Mouse (Mus musculus) kidney, postnatal 0 days (tissue): Measurements from ENCODE around the gene Tomt. TPM values are rescaled to one million over a fixed set of nuclear protein-coding genes. Genes with fewer than 3 reads are reported as not detected.
A peak's percentile ranks its signal among the peaks of the same experiment; 100 is the strongest.

Source experiments
- ATAC-seq: fragments of 200-750 bp; cut with Nextera tagmentation; replicated peaks from 2 replicates; pipeline ENCODE4 v1.8.0; 2017; ENCODE audit warnings: low read depth, moderate number of reproducible peaks, moderate TSS enrichment, moderate library complexity; ENCODE audit not compliant: low FRiP score
- DNase-seq: peaks from one replicate; pipeline ENCODE4 v3.0.0-alpha.2; 2016; ENCODE audit warnings: low spot score
- H3K27ac ChIP-seq: fragments of 300-500 bp; sonication (generic); 2 replicates; pipeline ENCODE4 v1.5.1; 2014; ENCODE audit warnings: mild to moderate bottlenecking
- H3K27me3 ChIP-seq: fragments of 300-500 bp; sonication (generic); 2 replicates; pipeline ENCODE4 v1.6.1; 2014; ENCODE audit warnings: low read length, mixed read lengths; ENCODE audit not compliant: insufficient read depth
- H3K36me3 ChIP-seq: fragments of 300-500 bp; sonication (generic); 2 replicates; pipeline ENCODE4 v1.6.1; 2014; ENCODE audit warnings: low read length, mixed read lengths; ENCODE audit not compliant: insufficient read depth
- H3K4me1 ChIP-seq: fragments of 300-500 bp; sonication (generic); replicated peaks from 2 replicates; pipeline ENCODE4 v1.6.1; 2014; ENCODE audit warnings: antibody characterized with exemption, low read length, mixed read lengths; ENCODE audit not compliant: insufficient read depth
- H3K4me2 ChIP-seq: fragments of 300-500 bp; sonication (generic); 2 replicates; pipeline ENCODE4 v1.6.1; 2014; ENCODE audit warnings: mild to moderate bottlenecking, low read length, moderate library complexity, mixed read lengths
- H3K4me3 ChIP-seq: fragments of 300-500 bp; sonication (generic); replicated peaks from 2 replicates; pipeline ENCODE4 v1.5.1; 2014; ENCODE audit warnings: low read depth, low read length
- H3K9ac ChIP-seq: fragments of 300-500 bp; sonication (generic); 2 replicates; pipeline ENCODE4 v1.6.1; 2014; ENCODE audit warnings: low read depth, low read length
- H3K9me3 ChIP-seq: fragments of 300-500 bp; sonication (generic); replicated peaks from 2 replicates; pipeline ENCODE4 v1.6.1; 2016; ENCODE audit warnings: low read length, inconsistent platforms, mixed read lengths
- CTCF ChIP-seq: IDR thresholded peaks from 2 replicates; pipeline ENCODE4 v1.5.1; 2016; ENCODE audit warnings: antibody characterized with exemption, low read depth, mild to moderate bottlenecking, moderate library complexity
- WGBS: fragments of 180-500 bp; shearing (Covaris S2); extraction: QIAGEN DNeasy Blood & Tissue Kit; methylation state at CpG from one replicate; pipeline ENCODE4 v1.1.7; 2014; 5-methylcytosine and 5-hydroxymethylcytosine counted together
- polyA plus RNA-seq: library from polyadenylated mRNA; unstranded; fragments of >200 nt; fragmentation: Nextera tagmentation; extraction: Ambion mirVana; gene quantifications from 2 replicates; pipeline ENCODE4 v1.2.1, GENCODE M21; 2015

The Tomt gene
- polyA plus RNA-seq, 1 experiment from 2014 or later = 0.13 TPM

GRCm38 (mm10) chr7:101906696-101907095, 537 bp upstream of the Tomt start:
- 54% methylated on average over 8 of the region's 8 CpGs for WGBS
- Histone ChIP-seq H3K9me3 (no peaks in the 10 kb centered on the region), H3K36me3 (peaks cover 15% of the 10 kb centered on the region; the same call in 1 of the 2 replicates), H3K4me2 (peak overlapping the region; percentile 56), H3K9ac (peak overlapping the region; percentile 83; the same call in 1 of the 2 replicates), H3K4me1 (peaks cover 4% of the 10 kb centered on the region; the same call in 1 of the 2 replicates), H3K27ac (peak overlapping the region; percentile 95; the same call in 1 of the 2 replicates), H3K27me3 (no peaks in the 10 kb centered on the region), H3K4me3 (peak overlapping the region; percentile 65)
- no peak for ATAC-seq
- no peak for DNase-seq
- TF ChIP-seq CTCF = no peak

- peak within 1 kb of the TSS; percentile 95 for H3K27ac ChIP-seq
- peak; percentile 98 for ATAC-seq
- peak within 1 kb of the TSS; percentile 65 for H3K4me3 ChIP-seq
- peaks cover 4% of the 10 kb centered on the region; the same call in 1 of the 2 replicates for H3K4me1 ChIP-seq
- no peaks in the 10 kb centered on the region for H3K9me3 ChIP-seq
- H3K36me3 ChIP-seq = peaks cover 12% of the 10 kb centered on the region
- no peaks in the 10 kb centered on the region for H3K27me3 ChIP-seq
- under 1% methylated on average over 61 of the region's 61 CpGs for WGBS
- peak within 1 kb of the TSS; percentile 56 for H3K4me2 ChIP-seq
- DNase-seq = peak; percentile 100
- H3K9ac ChIP-seq = peak within 1 kb of the TSS; percentile 83
- TF ChIP-seq CTCF = no peak
These were observed 435 bp downstream of the Tomt start, which contains the start of gene Lamtor1 for GRCm38 (mm10) chr7:101905561-101906286. Lamtor1 (plus strand) TSS chr7:101905904.

- DNase-seq = no peak
These were observed 3.3 kb downstream of the Tomt start for GRCm38 (mm10) chr7:101902846-101903245.

GRCm38 (mm10) chr7:101901969-101902368, 4.2 kb downstream of the Tomt start:
- Histone ChIP-seq H3K9me3 (no peaks in the 10 kb centered on the region), H3K27ac (no peak overlapping the region), H3K36me3 (no peaks in the 10 kb centered on the region; the same call in 1 of the 2 replicates), H3K9ac (no peak overlapping the region), H3K27me3 (no peaks in the 10 kb centered on the region), H3K4me1 (peaks cover 7% of the 10 kb centered on the region), H3K4me2 (no peak overlapping the region), H3K4me3 (no peak overlapping the region)
- DNase-seq = no peak
- no peak for ATAC-seq
- no peak for TF ChIP-seq CTCF
- WGBS = 91% methylated on average over 10 of the region's 10 CpGs

More at GRCm38 (mm10) chr7:101902846-101903245, 3.3 kb downstream of the Tomt start:
- no peak for ATAC-seq
- H3K27ac ChIP-seq = no peak overlapping the region
- H3K4me2 ChIP-seq = no peak overlapping the region
- H3K27me3 ChIP-seq = no peaks in the 10 kb centered on the region
- H3K4me1 ChIP-seq = peaks cover 4% of the 10 kb centered on the region; the same call in 1 of the 2 replicates
- no peak overlapping the region for H3K9ac ChIP-seq
- H3K9me3 ChIP-seq = no peaks in the 10 kb centered on the region
- H3K4me3 ChIP-seq = no peak overlapping the region
- no peaks in the 10 kb centered on the region; the same call in 1 of the 2 replicates for H3K36me3 ChIP-seq
- TF ChIP-seq CTCF = peak; percentile 27; the same call in 1 of the 2 replicates

GRCm38 (mm10) chr7:101900331-101901097, 5.6 kb downstream of the Tomt start:
- DNase-seq (no peak), ATAC-seq (no peak)
- TF ChIP-seq CTCF = no peak
- H3K36me3 ChIP-seq = no peaks in the 10 kb centered on the region; the same call in 1 of the 2 replicates
- H3K9me3 ChIP-seq = no peaks in the 10 kb centered on the region
- H3K27me3 ChIP-seq = no peaks in the 10 kb centered on the region
- no peak overlapping the region for H3K27ac ChIP-seq
- no peak overlapping the region for H3K4me3 ChIP-seq
- H3K4me2 ChIP-seq = no peak overlapping the region
- H3K4me1 ChIP-seq = peaks cover 4% of the 10 kb centered on the region; the same call in 1 of the 2 replicates
- 87% methylated on average over 16 of the region's 16 CpGs for WGBS
- no peak overlapping the region for H3K9ac ChIP-seq
